Mouse (Mus musculus) C2C12 (cell line): ENCODE results near the gene Sox14.

Experiments
- CEBPB ChIP-seq: IDR thresholded peaks from one replicate; pipeline ENCODE4 v1.6.1; 2011; ENCODE audit warnings: low read depth, mild to moderate bottlenecking, control low read depth, moderate library complexity
- CTCF ChIP-seq: IDR thresholded peaks from one replicate; pipeline ENCODE4 v1.5.1; 2011; ENCODE audit not compliant: control insufficient read depth, insufficient read depth, insufficient read length
- MAX ChIP-seq: IDR thresholded peaks from one replicate; pipeline ENCODE4 v1.6.1; 2011; ENCODE audit warnings: mild to moderate bottlenecking, control low read depth

GRCm38 (mm10) chr9:99835624-99836430, 40.1 kb downstream of the Sox14 start:
- no peak for TF ChIP-seq CTCF
- no peak for TF ChIP-seq CEBPB
- no peak for TF ChIP-seq MAX
